Comparison of ENCODE assay signal across 9 mouse cellular contexts in the genomic region with DNA sequence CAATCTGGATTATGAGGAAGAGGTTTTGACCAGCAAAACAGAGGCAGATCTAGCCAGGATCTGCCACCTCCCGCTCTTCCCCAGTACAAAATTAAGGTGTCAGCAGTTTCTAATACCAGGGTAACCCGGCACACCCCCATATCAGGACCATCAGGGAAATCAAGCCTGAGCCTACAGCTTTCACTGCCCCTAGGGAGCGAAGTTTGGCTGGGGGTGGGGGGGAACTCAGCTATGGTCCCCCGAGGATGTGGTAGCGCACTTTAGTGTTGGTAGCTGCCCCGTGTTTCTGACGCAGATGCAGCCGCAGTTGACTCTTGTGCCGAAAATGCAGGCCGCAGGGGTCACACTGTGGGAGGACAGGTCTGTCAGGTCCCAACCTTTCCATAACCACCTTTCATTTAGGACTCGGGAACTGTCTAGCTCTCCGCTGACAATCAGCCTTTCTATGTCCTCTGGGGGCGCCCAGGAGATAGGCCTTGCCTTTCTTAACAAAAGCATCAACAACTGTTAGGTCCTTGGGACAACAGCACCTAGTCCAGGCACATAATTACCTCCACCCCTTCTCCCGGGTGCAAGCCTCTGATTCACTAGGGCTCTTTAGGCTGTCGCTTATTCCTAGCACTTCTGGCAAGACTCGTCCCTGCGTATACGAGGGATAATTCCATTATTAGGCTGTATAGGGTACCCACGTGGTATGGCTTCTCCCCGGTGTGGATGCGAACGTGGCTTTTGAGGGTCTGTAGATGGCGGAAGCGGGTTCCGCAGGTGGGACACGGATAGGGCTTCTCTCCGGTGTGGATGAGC. TPM values are rescaled to one million over a fixed set of nuclear protein-coding genes. Genes with fewer than 3 reads are reported as not detected.
A peak's percentile ranks its signal among the peaks of the same experiment; 100 is the strongest.
DNase-seq lines count a peak whose midpoint lies in the region; ATAC-seq and TF ChIP-seq lines count a peak whose summit lies in the region.
"Had no signal": no experiment of that assay in that cellular context is flagged by ENCODE, and none has a peak within 500 bp of the region (broad histone marks: within the 10 kb centered on the region; RNA-seq: fewer than 3 reads in every experiment).

No protein-coding gene starts in this region.

- H3K27ac ChIP-seq in heart, embryonic 11.5 days (ENCODE audit: low read depth, low read length), result no peak overlapping the region
- H3K27ac ChIP-seq in embryonic facial prominence, embryonic 12.5 days, result no peak overlapping the region
- H3K27ac ChIP-seq in hindbrain, postnatal 0 days, result no peak overlapping the region
- H3K27ac ChIP-seq in midbrain, embryonic 14.5 days (replicated peaks; ENCODE audit: low read depth, low read length), result no peak overlapping the region

- WGBS in heart, embryonic 11.5 days (ENCODE audit: insufficient replicate concordance), result 20% methylated on average over 27 of the region's 27 CpGs
- WGBS in embryonic facial prominence, embryonic 12.5 days, result 13% methylated on average over 27 of the region's 27 CpGs
- WGBS in hindbrain, postnatal 0 days, result 27% methylated on average over 27 of the region's 27 CpGs
- 19% methylated on average over 27 of the region's 27 CpGs for WGBS in midbrain, embryonic 14.5 days

- peak; percentile 22; the same call in 1 of the 2 replicates for TF ChIP-seq CTCF in hindbrain, postnatal 0 days (IDR thresholded peaks at IDR 0.05; ENCODE audit: low read depth)

- H3K4me3 ChIP-seq in heart, embryonic 11.5 days (ENCODE audit: low read depth, low read length), result peak overlapping the region; percentile 48
- peak overlapping the region; percentile 13 for H3K4me3 ChIP-seq in embryonic facial prominence, embryonic 12.5 days
- H3K4me3 ChIP-seq in hindbrain, postnatal 0 days (ENCODE audit: low read length), result peak overlapping the region; percentile 29
- peak overlapping the region; percentile 18 for H3K4me3 ChIP-seq in midbrain, embryonic 14.5 days (replicated peaks; ENCODE audit: low read depth, low read length)
- H3K4me3 ChIP-seq: myocyte had no signal

- H3K9me3 ChIP-seq in heart, embryonic 11.5 days (replicated peaks; ENCODE audit: control insufficient read depth, low read length), result no peaks in the 10 kb centered on the region
- H3K9me3 ChIP-seq in embryonic facial prominence, embryonic 12.5 days, result no peaks in the 10 kb centered on the region
- H3K9me3 ChIP-seq in hindbrain, postnatal 0 days (ENCODE audit: low read length), result no peaks in the 10 kb centered on the region
- no peaks in the 10 kb centered on the region for H3K9me3 ChIP-seq in midbrain, embryonic 14.5 days (ENCODE audit: control insufficient read depth, low read length)

- H3K36me3 ChIP-seq in heart, embryonic 11.5 days (ENCODE audit: control insufficient read depth, insufficient read depth, low read length), result no peaks in the 10 kb centered on the region
- no peaks in the 10 kb centered on the region for H3K36me3 ChIP-seq in embryonic facial prominence, embryonic 12.5 days
- no peaks in the 10 kb centered on the region for H3K36me3 ChIP-seq in hindbrain, postnatal 0 days (ENCODE audit: insufficient read depth, low read length)
- H3K36me3 ChIP-seq in midbrain, embryonic 14.5 days (ENCODE audit: control insufficient read depth, insufficient read depth, low read length), result no peaks in the 10 kb centered on the region

- intact Hi-C loops in heart, postnatal 10 days (cut with DNase I), result no loop called here

- ATAC-seq in heart, embryonic 11.5 days (replicated peaks; ENCODE audit: insufficient number of reproducible peaks, low FRiP score, low TSS enrichment), result no peak
- ATAC-seq in embryonic facial prominence, embryonic 12.5 days (ENCODE audit: insufficient number of reproducible peaks, insufficient read depth, low FRiP score, low TSS enrichment), result no peak
- peak; percentile 27; the same call in 1 of the 2 replicates for ATAC-seq in hindbrain, postnatal 0 days
- no peak for ATAC-seq in midbrain, embryonic 14.5 days (ENCODE audit: low FRiP score, low TSS enrichment)

- H3K4me1 ChIP-seq in heart, embryonic 11.5 days (ENCODE audit: control insufficient read depth, insufficient read depth, low read length), result peaks cover 48% of the 10 kb centered on the region
- H3K4me1 ChIP-seq in embryonic facial prominence, embryonic 12.5 days, result 0 out of 2 replicates have a peak, but pooled peaks cover 3% of the 10 kb centered on the region
- peaks cover 20% of the 10 kb centered on the region for H3K4me1 ChIP-seq in hindbrain, postnatal 0 days (ENCODE audit: insufficient read depth, low read length)
- peaks cover 14% of the 10 kb centered on the region for H3K4me1 ChIP-seq in midbrain, embryonic 14.5 days (ENCODE audit: control insufficient read depth, insufficient read depth, low read length)

- DNase-seq in heart, postnatal 10 days, result no peak
- peak; percentile 32 for DNase-seq in hindbrain, postnatal 0 days (ENCODE audit: low spot score)
- peak; percentile 52 for DNase-seq in midbrain, embryonic 14.5 days
- no peak for DNase-seq in urinary bladder, adult 2 months (ENCODE audit: low spot score)
- no peak for DNase-seq in T-cell, adult 2 months (ENCODE audit: low spot score)
- no peak for DNase-seq in adrenal gland, postnatal 25 days

- peaks cover 54% of the 10 kb centered on the region for H3K27me3 ChIP-seq in heart, embryonic 11.5 days (ENCODE audit: control insufficient read depth, insufficient read depth, low read length)
- peaks cover 78% of the 10 kb centered on the region for H3K27me3 ChIP-seq in embryonic facial prominence, embryonic 12.5 days
- 0 out of 2 replicates have a peak, but pooled peaks cover 6% of the 10 kb centered on the region for H3K27me3 ChIP-seq in hindbrain, postnatal 0 days (ENCODE audit: insufficient read depth, low read length)
- H3K27me3 ChIP-seq in midbrain, embryonic 14.5 days (ENCODE audit: control insufficient read depth, insufficient read depth, low read length), result peaks cover 56% of the 10 kb centered on the region

- peak overlapping the region; percentile 68 for H3K4me2 ChIP-seq in heart, embryonic 11.5 days
- H3K4me2 ChIP-seq in embryonic facial prominence, embryonic 12.5 days (replicated peaks), result peak overlapping the region; percentile 35
- peak overlapping the region; percentile 57 for H3K4me2 ChIP-seq in hindbrain, postnatal 0 days (ENCODE audit: low read depth, low read length)
- peak overlapping the region; percentile 41 for H3K4me2 ChIP-seq in midbrain, embryonic 14.5 days (ENCODE audit: low read length)

- peak overlapping the region; percentile 34; the same call in 1 of the 2 replicates for H3K9ac ChIP-seq in heart, embryonic 11.5 days (ENCODE audit: low read depth, low read length)
- no peak overlapping the region; the same call in 1 of the 2 replicates for H3K9ac ChIP-seq in embryonic facial prominence, embryonic 12.5 days
- peak overlapping the region; percentile 39 for H3K9ac ChIP-seq in hindbrain, postnatal 0 days (replicated peaks; ENCODE audit: low read length)
- no peak overlapping the region for H3K9ac ChIP-seq in midbrain, embryonic 14.5 days (replicated peaks; ENCODE audit: low read length)

RNA-seq across cellular contexts. Expression of a gene that starts 3.6 kb away (rescaled TPM):
- 11.9 and 13.0 TPM in 2 replicates for polyA plus RNA-seq in heart, embryonic 11.5 days (2014; fragmentation: Nextera tagmentation; extraction: Ambion mirVana)
- 10 to 100 TPM; 54.7 to 55.5 TPM for total RNA-seq in heart, postnatal 10 days (2021)
- 10.7 and 10.8 TPM in 2 replicates for polyA plus RNA-seq in embryonic facial prominence, embryonic 12.5 days (2016; fragmentation: Nextera tagmentation; extraction: Ambion mirVana)
- total RNA-seq in hindbrain, postnatal 0 days (2014; rRNA removed), result 4.9 and 5.0 TPM in 2 replicates
- polyA plus RNA-seq in hindbrain, postnatal 0 days (2015; fragmentation: Nextera tagmentation; extraction: Ambion mirVana), result 2.4 and 2.7 TPM in 2 replicates
- polyA plus RNA-seq in midbrain, embryonic 14.5 days (2014; fragmentation: Nextera tagmentation; extraction: Ambion mirVana), result 2.5 and 4.4 TPM in 2 replicates
- polyA plus RNA-seq in urinary bladder, adult 2 months (2012; rRNA removed), result 4.0 and 4.1 TPM in 2 replicates
- 12.2 and 20.5 TPM in 2 replicates for total RNA-seq in adrenal gland, postnatal 25 days (2021)

RNA-seq across cellular contexts. Expression of a gene that starts 5.1 kb away (rescaled TPM):
- 7.6 and 7.8 TPM in 2 replicates for polyA plus RNA-seq in heart, embryonic 11.5 days (2014; fragmentation: Nextera tagmentation; extraction: Ambion mirVana)
- total RNA-seq in heart, postnatal 10 days (2021), result 1 to 10 TPM; 5.2 to 6.8 TPM
- 12.8 and 13.3 TPM in 2 replicates for polyA plus RNA-seq in embryonic facial prominence, embryonic 12.5 days (2016; fragmentation: Nextera tagmentation; extraction: Ambion mirVana)
- 15.3 and 17.2 TPM in 2 replicates for total RNA-seq in hindbrain, postnatal 0 days (2014; rRNA removed)
- 9.4 and 10.8 TPM in 2 replicates for polyA plus RNA-seq in hindbrain, postnatal 0 days (2015; fragmentation: Nextera tagmentation; extraction: Ambion mirVana)
- 10.0 and 10.7 TPM in 2 replicates for polyA plus RNA-seq in midbrain, embryonic 14.5 days (2014; fragmentation: Nextera tagmentation; extraction: Ambion mirVana)
- 7.0 and 8.5 TPM in 2 replicates for polyA plus RNA-seq in urinary bladder, adult 2 months (2012; rRNA removed)
- 3.7 and 4.9 TPM in 2 replicates for total RNA-seq in adrenal gland, postnatal 25 days (2021)

RNA-seq across cellular contexts. Expression of a gene that starts 11.7 kb away (rescaled TPM):
- 129 and 132 TPM in 2 replicates for polyA plus RNA-seq in heart, embryonic 11.5 days (2014; fragmentation: Nextera tagmentation; extraction: Ambion mirVana)
- 10 to 100 TPM; 54.8 to 60.8 TPM for total RNA-seq in heart, postnatal 10 days (2021)
- 193 and 202 TPM in 2 replicates for polyA plus RNA-seq in embryonic facial prominence, embryonic 12.5 days (2016; fragmentation: Nextera tagmentation; extraction: Ambion mirVana)
- 61.6 and 96.0 TPM in 2 replicates for total RNA-seq in hindbrain, postnatal 0 days (2014; rRNA removed)
- polyA plus RNA-seq in hindbrain, postnatal 0 days (2015; fragmentation: Nextera tagmentation; extraction: Ambion mirVana), result 172 and 185 TPM in 2 replicates
- polyA plus RNA-seq in midbrain, embryonic 14.5 days (2014; fragmentation: Nextera tagmentation; extraction: Ambion mirVana), result 171 and 205 TPM in 2 replicates
- 55.2 and 69.0 TPM in 2 replicates for polyA plus RNA-seq in urinary bladder, adult 2 months (2012; rRNA removed)
- 45.8 and 59.1 TPM in 2 replicates for total RNA-seq in adrenal gland, postnatal 25 days (2021)

RNA-seq across cellular contexts. Expression of a gene that starts 13.4 kb away (rescaled TPM):
- 0.36 and 0.39 TPM in 2 replicates for polyA plus RNA-seq in heart, embryonic 11.5 days (2014; fragmentation: Nextera tagmentation; extraction: Ambion mirVana)
- under 1 TPM; 0.20 to 0.91 TPM for total RNA-seq in heart, postnatal 10 days (2021)
- polyA plus RNA-seq in embryonic facial prominence, embryonic 12.5 days (2016; fragmentation: Nextera tagmentation; extraction: Ambion mirVana), result 1.5 and 2.0 TPM in 2 replicates
- total RNA-seq in hindbrain, postnatal 0 days (2014; rRNA removed), result 13.4 and 23.7 TPM in 2 replicates
- polyA plus RNA-seq in hindbrain, postnatal 0 days (2015; fragmentation: Nextera tagmentation; extraction: Ambion mirVana), result 12.9 and 14.3 TPM in 2 replicates
- 1.5 and 3.2 TPM in 2 replicates for polyA plus RNA-seq in midbrain, embryonic 14.5 days (2014; fragmentation: Nextera tagmentation; extraction: Ambion mirVana)
- polyA plus RNA-seq in urinary bladder, adult 2 months (2012; rRNA removed), result 3.0 and 4.8 TPM in 2 replicates
- 2.4 TPM in 1 of 2 replicates, not detected in the other for total RNA-seq in adrenal gland, postnatal 25 days (2021)

RNA-seq across cellular contexts. Expression of a gene that starts 13.6 kb away (rescaled TPM):
- 7.7 and 9.3 TPM in 2 replicates for polyA plus RNA-seq in heart, embryonic 11.5 days (2014; fragmentation: Nextera tagmentation; extraction: Ambion mirVana)
- total RNA-seq in heart, postnatal 10 days (2021), result 1 to 10 TPM; 3.3 to 3.4 TPM
- polyA plus RNA-seq in embryonic facial prominence, embryonic 12.5 days (2016; fragmentation: Nextera tagmentation; extraction: Ambion mirVana), result 9.9 and 13.2 TPM in 2 replicates
- 1.9 and 2.8 TPM in 2 replicates for total RNA-seq in hindbrain, postnatal 0 days (2014; rRNA removed)
- polyA plus RNA-seq in hindbrain, postnatal 0 days (2015; fragmentation: Nextera tagmentation; extraction: Ambion mirVana), result 14.2 and 15.2 TPM in 2 replicates
- polyA plus RNA-seq in midbrain, embryonic 14.5 days (2014; fragmentation: Nextera tagmentation; extraction: Ambion mirVana), result 13.4 and 16.3 TPM in 2 replicates
- 7.4 and 8.7 TPM in 2 replicates for polyA plus RNA-seq in urinary bladder, adult 2 months (2012; rRNA removed)
- 7.1 and 7.2 TPM in 2 replicates for total RNA-seq in adrenal gland, postnatal 25 days (2021)

Comparison
In these comparisons a context has a peak if more than half of its experiments do, and no peak if none do; other contexts are left out.
1. H3K9ac ChIP-seq: peak in heart, embryonic 11.5 days (single experiment) and hindbrain, postnatal 0 days (single experiment); none in embryonic facial prominence, embryonic 12.5 days (single experiment) and midbrain, embryonic 14.5 days (single experiment).
2. DNase-seq: peak in hindbrain, postnatal 0 days (single experiment) and midbrain, embryonic 14.5 days (single experiment); none in heart, postnatal 10 days (0 of 2), urinary bladder, adult 2 months (single experiment), T-cell, adult 2 months (single experiment) and adrenal gland, postnatal 25 days (single experiment).
3. Peak in every context shown above with its lines, with median percentiles within 50 percentile points of each other: H3K4me2 ChIP-seq and H3K4me3 ChIP-seq.